Mouse (Mus musculus): ENCODE results near the gene Oas1f. TPM values are rescaled to one million over a fixed set of nuclear protein-coding genes. Genes with fewer than 3 reads are reported as not detected.
"Not testable (repeated sequence)": the region's sequence is repeated elsewhere in the genome, so short reads cannot be mapped to it uniquely, and the experiment has no call there.

Gene Oas1f
- polyA plus RNA-seq, 1 experiment, result 0.51 TPM

DNA sequence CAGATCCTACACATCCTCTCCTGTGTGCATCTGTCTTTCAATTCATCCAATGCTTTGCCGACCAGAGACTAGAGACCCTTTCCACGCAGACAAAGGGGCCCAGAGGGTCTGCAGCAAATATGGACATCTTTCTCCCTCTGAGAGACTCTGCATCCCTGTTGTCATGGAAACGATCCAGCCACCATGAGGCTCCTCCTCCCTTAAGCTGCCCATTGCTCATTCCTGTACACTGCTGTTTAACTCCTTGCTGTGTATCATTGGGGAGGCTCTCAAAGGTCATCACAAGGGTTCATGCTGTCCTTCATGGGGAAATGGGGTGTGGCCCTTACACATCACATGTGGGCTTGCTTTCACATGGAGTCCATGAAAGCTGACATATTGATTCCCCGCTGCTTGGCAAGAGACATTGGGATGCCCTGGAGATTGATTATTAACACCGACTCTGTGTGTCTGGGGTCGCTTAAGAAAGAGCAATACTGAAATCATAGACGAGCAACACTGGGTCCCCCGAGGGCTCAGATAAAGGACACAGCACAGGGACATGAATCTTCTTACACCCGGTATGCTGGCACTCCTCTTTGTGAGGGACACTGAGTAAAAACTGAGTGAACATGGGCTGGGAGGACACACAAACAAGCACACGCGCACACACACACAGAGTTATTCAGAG lies 48.2 kb downstream of the Oas1f start:
- WGBS, result 95% methylated on average over 11 of the region's 11 CpGs
- H3K4me3 ChIP-seq (ENCODE audit: control insufficient read depth, insufficient read depth, low read length), result no peak overlapping the region
- H3K36me3 ChIP-seq (ENCODE audit: control insufficient read depth, insufficient read depth, low read length), result no peaks in the 10 kb centered on the region
- no peaks in the 10 kb centered on the region for H3K27me3 ChIP-seq (ENCODE audit: control insufficient read depth, insufficient read depth, low read length)
- DNase-seq, result no peak
- H3K27ac ChIP-seq (ENCODE audit: control insufficient read depth, insufficient read depth, low read length), result no peak overlapping the region
- H3K4me1 ChIP-seq (replicated peaks; ENCODE audit: control insufficient read depth, insufficient read depth, low read length), result no peaks in the 10 kb centered on the region
- TF ChIP-seq CTCF (IDR thresholded peaks at IDR 0.05; ENCODE audit: borderline replicate concordance, control insufficient read depth, extremely low read depth, insufficient read depth, low read length, poor library complexity) (no peak), POLR2A (IDR thresholded peaks at IDR 0.05; ENCODE audit: control insufficient read depth, extremely low read depth, insufficient read depth, low read length, poor library complexity) (no peak)

DNA sequence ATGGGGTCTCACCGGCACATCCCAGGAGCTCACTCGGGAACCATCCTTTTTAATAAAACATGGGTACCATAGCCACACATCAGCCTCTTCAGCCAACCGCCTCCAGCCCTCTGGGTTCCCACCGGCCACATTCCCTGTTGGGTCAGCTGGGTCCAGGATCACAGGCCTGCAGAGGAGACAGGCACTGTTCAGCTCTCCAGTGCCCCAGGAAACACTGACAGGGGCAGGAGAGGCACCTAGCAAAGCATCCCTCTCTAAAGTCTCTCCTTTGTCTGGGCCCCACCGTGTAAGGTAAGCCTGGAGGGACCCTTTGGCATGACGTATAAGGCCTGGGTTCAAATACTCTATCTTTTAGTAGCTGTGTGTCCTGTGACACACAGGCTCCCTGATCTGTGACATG lies 51.1 kb downstream of the Oas1f start:
- no peak for DNase-seq
- no peaks in the 10 kb centered on the region for H3K27me3 ChIP-seq (ENCODE audit: control insufficient read depth, insufficient read depth, low read length)
- WGBS, result 96% methylated on average over 6 of the region's 6 CpGs
- H3K36me3 ChIP-seq (ENCODE audit: control insufficient read depth, insufficient read depth, low read length), result no peaks in the 10 kb centered on the region
- no peak overlapping the region for H3K4me3 ChIP-seq (ENCODE audit: control insufficient read depth, insufficient read depth, low read length)
- H3K27ac ChIP-seq (ENCODE audit: control insufficient read depth, insufficient read depth, low read length), result no peak overlapping the region
- no peak for TF ChIP-seq POLR2A (IDR thresholded peaks at IDR 0.05; ENCODE audit: control insufficient read depth, extremely low read depth, insufficient read depth, low read length, poor library complexity)
- TF ChIP-seq CTCF (IDR thresholded peaks at IDR 0.05; ENCODE audit: borderline replicate concordance, control insufficient read depth, extremely low read depth, insufficient read depth, low read length, poor library complexity), result no peak
- no peaks in the 10 kb centered on the region for H3K4me1 ChIP-seq (replicated peaks; ENCODE audit: control insufficient read depth, insufficient read depth, low read length)

DNA sequence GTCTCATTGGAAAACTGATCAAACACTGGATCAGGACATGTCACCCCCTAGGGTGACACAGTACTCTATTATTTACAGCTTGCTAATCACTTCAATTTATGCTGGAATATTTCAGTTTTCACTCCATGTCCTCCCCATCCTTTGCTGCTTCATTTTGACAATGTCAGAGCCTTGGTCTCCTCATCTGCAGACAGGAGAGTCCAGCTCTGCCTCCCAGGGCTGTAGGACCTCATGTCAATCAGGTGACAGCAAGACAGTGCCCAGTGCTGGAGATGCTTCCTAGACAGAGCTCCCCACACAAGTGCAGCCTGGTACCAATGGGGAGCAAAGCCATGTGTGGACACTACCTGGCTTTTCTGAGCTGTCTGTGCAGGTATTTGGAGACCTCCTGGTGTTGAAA lies 51.6 kb downstream of the Oas1f start:
- no peak for TF ChIP-seq CTCF (IDR thresholded peaks at IDR 0.05; ENCODE audit: borderline replicate concordance, control insufficient read depth, extremely low read depth, insufficient read depth, low read length, poor library complexity)
- no peak for TF ChIP-seq POLR2A (IDR thresholded peaks at IDR 0.05; ENCODE audit: control insufficient read depth, extremely low read depth, insufficient read depth, low read length, poor library complexity)
- Histone ChIP-seq H3K27me3 (ENCODE audit: control insufficient read depth, insufficient read depth, low read length) (no peaks in the 10 kb centered on the region), H3K36me3 (ENCODE audit: control insufficient read depth, insufficient read depth, low read length) (no peaks in the 10 kb centered on the region), H3K4me1 (replicated peaks; ENCODE audit: control insufficient read depth, insufficient read depth, low read length) (no peaks in the 10 kb centered on the region), H3K4me3 (ENCODE audit: control insufficient read depth, insufficient read depth, low read length) (no peak overlapping the region), H3K27ac (ENCODE audit: control insufficient read depth, insufficient read depth, low read length) (no peak overlapping the region)
- no peak for DNase-seq

DNA sequence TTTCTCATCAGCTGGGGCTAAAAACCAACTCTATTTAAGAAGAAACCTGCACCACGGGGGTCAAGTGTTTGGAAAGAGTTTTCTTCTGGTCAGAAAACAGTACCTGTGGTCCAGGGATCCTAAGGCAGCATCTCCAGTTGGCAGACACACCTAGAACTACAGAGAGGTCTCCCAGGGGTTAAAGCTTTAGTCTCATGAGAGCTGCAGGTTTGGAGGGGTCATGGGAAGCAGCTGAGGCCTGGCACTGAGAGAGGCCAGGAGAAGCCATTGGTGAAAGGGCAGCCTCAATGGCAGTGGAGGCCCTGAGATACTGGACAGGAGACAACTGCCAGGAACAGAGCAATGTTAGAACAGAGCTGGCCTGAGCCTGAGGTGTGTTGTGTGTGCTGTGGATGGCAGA lies 53.5 kb downstream of the Oas1f start:
- DNase-seq, result no peak
- Histone ChIP-seq H3K27me3 (ENCODE audit: control insufficient read depth, insufficient read depth, low read length) (no peaks in the 10 kb centered on the region), H3K4me3 (ENCODE audit: control insufficient read depth, insufficient read depth, low read length) (no peak overlapping the region), H3K36me3 (ENCODE audit: control insufficient read depth, insufficient read depth, low read length) (no peaks in the 10 kb centered on the region), H3K27ac (ENCODE audit: control insufficient read depth, insufficient read depth, low read length) (no peak overlapping the region), H3K4me1 (replicated peaks; ENCODE audit: control insufficient read depth, insufficient read depth, low read length) (no peaks in the 10 kb centered on the region)
- TF ChIP-seq CTCF (IDR thresholded peaks at IDR 0.05; ENCODE audit: borderline replicate concordance, control insufficient read depth, extremely low read depth, insufficient read depth, low read length, poor library complexity), result no peak
- no peak for TF ChIP-seq POLR2A (IDR thresholded peaks at IDR 0.05; ENCODE audit: control insufficient read depth, extremely low read depth, insufficient read depth, low read length, poor library complexity)
- 89% methylated on average over 1 of the region's 1 CpGs for WGBS

DNA sequence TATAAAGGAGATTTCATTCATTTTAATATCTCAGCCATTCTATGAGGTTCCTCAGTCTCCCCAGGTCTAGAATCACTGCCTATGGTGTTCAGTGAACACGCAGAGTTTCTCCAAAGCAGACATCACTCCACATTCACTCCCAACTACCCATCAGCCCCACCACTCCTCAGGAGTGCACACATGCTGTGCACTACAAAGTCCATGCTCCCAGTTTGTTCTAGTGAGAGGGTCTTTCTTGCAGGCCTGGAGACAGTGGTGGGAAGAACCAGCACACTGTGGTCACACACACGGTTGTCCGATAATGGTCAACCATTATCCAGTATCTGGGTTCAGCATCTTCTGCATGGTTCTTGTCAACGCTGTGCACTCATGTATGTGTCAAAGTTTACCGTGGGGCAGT lies 54.9 kb downstream of the Oas1f start:
- Histone ChIP-seq H3K27me3 (ENCODE audit: control insufficient read depth, insufficient read depth, low read length) (no peaks in the 10 kb centered on the region), H3K36me3 (ENCODE audit: control insufficient read depth, insufficient read depth, low read length) (no peaks in the 10 kb centered on the region), H3K4me3 (ENCODE audit: control insufficient read depth, insufficient read depth, low read length) (no peak overlapping the region), H3K27ac (ENCODE audit: control insufficient read depth, insufficient read depth, low read length) (no peak overlapping the region), H3K4me1 (replicated peaks; ENCODE audit: control insufficient read depth, insufficient read depth, low read length) (no peaks in the 10 kb centered on the region)
- no peak for DNase-seq
- 96% methylated on average over 5 of the region's 5 CpGs for WGBS
- TF ChIP-seq CTCF (IDR thresholded peaks at IDR 0.05; ENCODE audit: borderline replicate concordance, control insufficient read depth, extremely low read depth, insufficient read depth, low read length, poor library complexity) (no peak), POLR2A (IDR thresholded peaks at IDR 0.05; ENCODE audit: control insufficient read depth, extremely low read depth, insufficient read depth, low read length, poor library complexity) (no peak)

DNA sequence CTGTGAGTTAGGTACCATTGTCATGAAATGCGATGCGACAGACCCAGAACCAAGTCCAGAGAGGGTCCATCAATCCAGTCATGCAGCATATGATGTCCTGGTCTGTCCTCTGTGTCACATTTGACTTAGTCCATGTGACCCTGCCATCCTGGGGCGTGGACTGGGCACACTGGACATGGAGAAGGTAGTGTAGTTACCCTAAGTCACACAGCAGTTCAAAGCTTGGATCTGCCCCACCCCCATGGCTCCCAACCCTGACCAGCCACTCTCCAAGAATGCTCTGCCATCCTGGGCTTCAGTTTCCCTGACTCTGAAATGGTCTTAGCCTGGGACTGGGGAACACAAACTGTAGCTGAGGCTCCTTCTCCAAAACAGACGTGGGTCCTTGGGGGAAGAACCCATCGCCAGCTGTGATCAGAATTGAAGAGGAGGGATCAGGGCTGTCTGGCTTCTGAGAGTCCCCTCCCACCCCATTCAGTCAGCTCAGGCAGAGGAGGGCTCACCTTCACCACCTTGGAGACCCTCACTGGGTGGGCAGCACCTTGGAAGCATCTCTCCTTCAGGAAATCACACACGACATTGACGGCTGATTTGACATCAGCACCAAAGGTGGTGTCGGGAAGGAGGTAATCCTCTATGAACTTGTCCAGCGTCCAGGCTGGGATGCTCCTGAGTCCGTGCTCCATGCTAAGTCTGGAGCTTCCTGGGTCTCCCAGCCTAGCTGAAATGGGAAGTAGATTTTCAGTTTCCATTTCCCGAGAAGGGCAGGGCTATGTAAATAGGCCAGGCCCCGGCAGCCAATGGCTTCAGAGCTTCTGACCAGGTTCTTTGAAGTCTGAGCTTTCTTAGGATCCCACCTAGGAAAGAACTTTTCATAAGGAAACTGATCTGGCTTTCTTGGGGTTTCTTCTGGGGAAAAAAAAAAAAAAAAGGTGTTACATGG lies 59.9 kb downstream of the Oas1f start, which contains the start of gene Oas1a:
Gene Oas1a (minus strand): TSS at position 731 of the 943 bp plus-strand sequence.
- not testable (repeated sequence) for H3K36me3 ChIP-seq (ENCODE audit: control insufficient read depth, insufficient read depth, low read length); H3K27ac ChIP-seq (ENCODE audit: control insufficient read depth, insufficient read depth, low read length); H3K4me1 ChIP-seq (replicated peaks; ENCODE audit: control insufficient read depth, insufficient read depth, low read length); DNase-seq; H3K27me3 ChIP-seq (ENCODE audit: control insufficient read depth, insufficient read depth, low read length)
- H3K4me3 ChIP-seq (ENCODE audit: control insufficient read depth, insufficient read depth, low read length), result peak within 1 kb of the TSS; percentile 32
- 26% methylated on average over 10 of the region's 12 CpGs for WGBS

Other genes starting within 250 kb of the Oas1f start
- 18.8 and 20.6 TPM in 2 replicates for gene Rita1, start 234.8 kb upstream of the Oas1f start, polyA plus RNA-seq (2012; rRNA removed)
- gene Ddx54, start 234.6 kb upstream of the Oas1f start, polyA plus RNA-seq (2012; rRNA removed), result 429 and 448 TPM in 2 replicates
- 0.15 and 0.33 TPM in 2 replicates for gene Cfap73, start 213.1 kb upstream of the Oas1f start, polyA plus RNA-seq (2012; rRNA removed)
- 27.7 and 28.0 TPM in 2 replicates for gene Rasal1, start 198.6 kb upstream of the Oas1f start, polyA plus RNA-seq (2012; rRNA removed)
- gene Dtx1, start 135.4 kb upstream of the Oas1f start, polyA plus RNA-seq (2012; rRNA removed), result 60.6 and 66.6 TPM in 2 replicates
- 18.5 and 22.4 TPM in 2 replicates for gene Oas2, start 97.5 kb upstream of the Oas1f start, polyA plus RNA-seq (2012; rRNA removed)
- 27.6 and 28.1 TPM in 2 replicates for gene Oas3, start 69.7 kb upstream of the Oas1f start, polyA plus RNA-seq (2012; rRNA removed)
- 0.52 and 0.74 TPM in 2 replicates for gene Oas1e, start 51.8 kb upstream of the Oas1f start, polyA plus RNA-seq (2012; rRNA removed)
- 6.3 and 7.7 TPM in 2 replicates for gene Oas1c, start 34.9 kb upstream of the Oas1f start, polyA plus RNA-seq (2012; rRNA removed)
- 0.28 and 0.73 TPM in 2 replicates for gene Oas1h, start 14.1 kb downstream of the Oas1f start, polyA plus RNA-seq (2012; rRNA removed)
- gene Oas1g, start 40.2 kb downstream of the Oas1f start, polyA plus RNA-seq (2012; rRNA removed), result 9.0 and 10.2 TPM in 2 replicates
- gene Oas1a, start 60.2 kb downstream of the Oas1f start, polyA plus RNA-seq (2012; rRNA removed), result 15.7 and 21.1 TPM in 2 replicates
- gene Oas1d, start 67.2 kb downstream of the Oas1f start, polyA plus RNA-seq (2012; rRNA removed), result 0.74 TPM in 2 replicates
- 0.23 and 0.26 TPM in 2 replicates for gene Rph3a, start 162.7 kb downstream of the Oas1f start, polyA plus RNA-seq (2012; rRNA removed)